Mouse (Mus musculus): ENCODE results near the gene Palm2. TPM values are rescaled to one million over a fixed set of nuclear protein-coding genes. Genes with fewer than 3 reads are reported as not detected.

The Palm2 gene
- polyA plus RNA-seq, 1 experiment from 2014 or later, result 5.8 TPM

GRCm38 (mm10) chr4:57446854-57447444 lies 12.9 kb downstream of the Palm2 start:
- H3K4me2 ChIP-seq (replicated peaks), result no peak overlapping the region
- no peaks in the 10 kb centered on the region for H3K9me3 ChIP-seq
- no peak overlapping the region for H3K27ac ChIP-seq (replicated peaks)
- no peak overlapping the region for H3K9ac ChIP-seq (replicated peaks)
- H3K4me1 ChIP-seq, result no peaks in the 10 kb centered on the region
- WGBS, result 65% methylated on average over 4 of the region's 4 CpGs
- no peaks in the 10 kb centered on the region for H3K27me3 ChIP-seq
- no peak overlapping the region for H3K4me3 ChIP-seq
- no peak for ATAC-seq (replicated peaks)
- H3K36me3 ChIP-seq, result no peaks in the 10 kb centered on the region

GRCm38 (mm10) chr4:57451896-57452295 lies 17.8 kb downstream of the Palm2 start:
- H3K27ac ChIP-seq (replicated peaks), result no peak overlapping the region
- H3K4me3 ChIP-seq, result no peak overlapping the region
- H3K9ac ChIP-seq (replicated peaks), result no peak overlapping the region
- WGBS, result 35% methylated on average over 3 of the region's 3 CpGs
- H3K4me2 ChIP-seq (replicated peaks), result no peak overlapping the region
- no peak for ATAC-seq (replicated peaks)
- H3K9me3 ChIP-seq, result no peaks in the 10 kb centered on the region
- no peaks in the 10 kb centered on the region for H3K4me1 ChIP-seq
- H3K36me3 ChIP-seq, result no peaks in the 10 kb centered on the region
- H3K27me3 ChIP-seq, result no peaks in the 10 kb centered on the region

- Histone ChIP-seq H3K9ac (replicated peaks) (no peak overlapping the region), H3K4me3 (no peak overlapping the region), H3K27me3 (no peaks in the 10 kb centered on the region), H3K4me2 (replicated peaks) (no peak overlapping the region), H3K27ac (replicated peaks) (no peak overlapping the region), H3K36me3 (no peaks in the 10 kb centered on the region), H3K4me1 (no peaks in the 10 kb centered on the region), H3K9me3 (no peaks in the 10 kb centered on the region)
- ATAC-seq (replicated peaks), result no peak
- 92% methylated on average over 5 of the region's 5 CpGs for WGBS
Measured at GRCm38 (mm10) chr4:57452661-57453060, 18.6 kb downstream of the Palm2 start.

GRCm38 (mm10) chr4:57462378-57462777 lies 28.3 kb downstream of the Palm2 start:
- Histone ChIP-seq H3K4me2 (replicated peaks) (no peak overlapping the region), H3K36me3 (no peaks in the 10 kb centered on the region), H3K27me3 (no peaks in the 10 kb centered on the region), H3K9ac (replicated peaks) (no peak overlapping the region), H3K4me1 (no peaks in the 10 kb centered on the region), H3K27ac (replicated peaks) (no peak overlapping the region), H3K9me3 (no peaks in the 10 kb centered on the region), H3K4me3 (no peak overlapping the region)
- no peak for ATAC-seq (replicated peaks)
- WGBS, result 54% methylated on average over 3 of the region's 3 CpGs

GRCm38 (mm10) chr4:57482435-57482834 lies 48.4 kb downstream of the Palm2 start:
- no peak for ATAC-seq (replicated peaks)
- WGBS, result 82% methylated on average over 7 of the region's 7 CpGs
- Histone ChIP-seq H3K27ac (replicated peaks) (no peak overlapping the region), H3K4me2 (replicated peaks) (no peak overlapping the region), H3K27me3 (no peaks in the 10 kb centered on the region), H3K36me3 (no peaks in the 10 kb centered on the region), H3K4me1 (no peaks in the 10 kb centered on the region), H3K4me3 (no peak overlapping the region), H3K9ac (replicated peaks) (no peak overlapping the region), H3K9me3 (no peaks in the 10 kb centered on the region)

GRCm38 (mm10) chr4:57486392-57486791 lies 52.3 kb downstream of the Palm2 start:
- no peak for ATAC-seq (replicated peaks)
- no peaks in the 10 kb centered on the region for H3K36me3 ChIP-seq
- no peak overlapping the region for H3K4me2 ChIP-seq (replicated peaks)
- no peaks in the 10 kb centered on the region for H3K4me1 ChIP-seq
- WGBS, result 85% methylated on average over 3 of the region's 3 CpGs
- H3K9me3 ChIP-seq, result no peaks in the 10 kb centered on the region
- H3K27me3 ChIP-seq, result no peaks in the 10 kb centered on the region
- no peak overlapping the region for H3K27ac ChIP-seq (replicated peaks)
- no peak overlapping the region for H3K4me3 ChIP-seq
- no peak overlapping the region for H3K9ac ChIP-seq (replicated peaks)

- no peaks in the 10 kb centered on the region for H3K4me1 ChIP-seq
- H3K27ac ChIP-seq (replicated peaks), result no peak overlapping the region
- no peak overlapping the region for H3K4me3 ChIP-seq
- H3K9ac ChIP-seq (replicated peaks), result no peak overlapping the region
- WGBS, result 84% methylated on average over 6 of the region's 6 CpGs
- H3K9me3 ChIP-seq, result no peaks in the 10 kb centered on the region
- H3K36me3 ChIP-seq, result no peaks in the 10 kb centered on the region
- no peak for ATAC-seq (replicated peaks)
- H3K4me2 ChIP-seq (replicated peaks), result no peak overlapping the region
- no peaks in the 10 kb centered on the region for H3K27me3 ChIP-seq
Measured at GRCm38 (mm10) chr4:57489887-57490286, 55.8 kb downstream of the Palm2 start.

- H3K9me3 ChIP-seq, result no peaks in the 10 kb centered on the region
- no peak overlapping the region for H3K9ac ChIP-seq (replicated peaks)
- H3K4me3 ChIP-seq, result no peak overlapping the region
- no peak overlapping the region for H3K4me2 ChIP-seq (replicated peaks)
- no peak for ATAC-seq (replicated peaks)
- no peaks in the 10 kb centered on the region for H3K27me3 ChIP-seq
- H3K27ac ChIP-seq (replicated peaks), result no peak overlapping the region
- 89% methylated on average over 6 of the region's 6 CpGs for WGBS
- no peaks in the 10 kb centered on the region for H3K36me3 ChIP-seq
- no peaks in the 10 kb centered on the region for H3K4me1 ChIP-seq
Measured at GRCm38 (mm10) chr4:57504792-57505191, 70.7 kb downstream of the Palm2 start.

- Histone ChIP-seq H3K4me2 (replicated peaks) (no peak overlapping the region), H3K9ac (replicated peaks) (no peak overlapping the region), H3K9me3 (no peaks in the 10 kb centered on the region), H3K4me1 (no peaks in the 10 kb centered on the region), H3K36me3 (no peaks in the 10 kb centered on the region), H3K27me3 (no peaks in the 10 kb centered on the region), H3K27ac (replicated peaks) (no peak overlapping the region), H3K4me3 (no peak overlapping the region)
- ATAC-seq (replicated peaks), result no peak
- WGBS, result 69% methylated on average over 2 of the region's 3 CpGs
Measured at GRCm38 (mm10) chr4:57510576-57510975, 76.5 kb downstream of the Palm2 start.

GRCm38 (mm10) chr4:57511734-57512133 lies 77.7 kb downstream of the Palm2 start:
- H3K4me3 ChIP-seq, result no peak overlapping the region
- WGBS, result 98% methylated on average over 1 of the region's 1 CpGs
- no peak for ATAC-seq (replicated peaks)
- no peak overlapping the region for H3K4me2 ChIP-seq (replicated peaks)
- no peaks in the 10 kb centered on the region for H3K4me1 ChIP-seq
- H3K27me3 ChIP-seq, result no peaks in the 10 kb centered on the region
- no peak overlapping the region for H3K9ac ChIP-seq (replicated peaks)
- no peaks in the 10 kb centered on the region for H3K9me3 ChIP-seq
- H3K27ac ChIP-seq (replicated peaks), result no peak overlapping the region
- H3K36me3 ChIP-seq, result no peaks in the 10 kb centered on the region

GRCm38 (mm10) chr4:57513241-57513933 lies 79.3 kb downstream of the Palm2 start:
- Histone ChIP-seq H3K4me3 (no peak overlapping the region), H3K9ac (replicated peaks) (no peak overlapping the region), H3K9me3 (no peaks in the 10 kb centered on the region), H3K27ac (replicated peaks) (no peak overlapping the region), H3K27me3 (no peaks in the 10 kb centered on the region), H3K4me2 (replicated peaks) (no peak overlapping the region), H3K4me1 (no peaks in the 10 kb centered on the region), H3K36me3 (no peaks in the 10 kb centered on the region)
- 89% methylated on average over 8 of the region's 8 CpGs for WGBS
- ATAC-seq (replicated peaks), result no peak

GRCm38 (mm10) chr4:57514003-57514937 lies 80.2 kb downstream of the Palm2 start:
- Histone ChIP-seq H3K36me3 (no peaks in the 10 kb centered on the region), H3K27me3 (no peaks in the 10 kb centered on the region), H3K4me3 (no peak overlapping the region), H3K4me1 (no peaks in the 10 kb centered on the region), H3K4me2 (replicated peaks) (no peak overlapping the region), H3K9me3 (no peaks in the 10 kb centered on the region), H3K9ac (replicated peaks) (no peak overlapping the region), H3K27ac (replicated peaks) (no peak overlapping the region)
- whole genome bisulfite sequencing, result 84% methylated on average over 31 of the region's 31 CpGs
- no peak for ATAC-seq (replicated peaks)
